Mouse (Mus musculus): Measurements from ENCODE around the gene Pde4a.
A peak's percentile ranks its signal among the peaks of the same experiment; 100 is the strongest.

Pde4a gene

DNA sequence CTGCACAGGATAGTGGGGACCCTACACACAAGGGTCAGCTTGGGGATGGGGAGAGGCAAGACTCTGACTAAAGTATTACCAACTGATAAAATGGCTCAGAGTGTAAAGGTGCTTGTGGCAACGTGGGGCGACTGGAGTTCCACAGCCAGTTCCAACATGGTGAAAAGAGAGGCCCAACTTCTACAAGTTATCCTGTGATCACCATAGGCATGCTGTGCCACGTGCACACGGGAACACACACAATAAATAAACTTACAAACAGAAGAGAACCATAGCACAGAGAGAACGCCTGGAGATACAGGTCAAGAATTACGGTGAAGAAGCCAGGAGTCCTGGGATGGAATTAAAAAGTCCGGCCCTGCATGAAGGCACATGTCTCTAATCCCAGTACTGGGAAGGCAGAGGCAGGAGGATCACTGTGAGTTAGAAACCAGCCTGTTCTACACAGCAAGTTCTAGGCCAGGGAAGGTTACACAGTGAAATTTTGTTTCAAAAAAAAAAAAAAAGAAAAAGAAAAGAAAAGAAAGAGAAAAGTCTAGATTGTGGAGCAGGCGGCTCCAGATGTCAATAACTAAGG lies 16.3 kb upstream of the Pde4a start:
- DNase-seq (ENCODE audit: low spot score in 2 of 2), result no peak

DNA sequence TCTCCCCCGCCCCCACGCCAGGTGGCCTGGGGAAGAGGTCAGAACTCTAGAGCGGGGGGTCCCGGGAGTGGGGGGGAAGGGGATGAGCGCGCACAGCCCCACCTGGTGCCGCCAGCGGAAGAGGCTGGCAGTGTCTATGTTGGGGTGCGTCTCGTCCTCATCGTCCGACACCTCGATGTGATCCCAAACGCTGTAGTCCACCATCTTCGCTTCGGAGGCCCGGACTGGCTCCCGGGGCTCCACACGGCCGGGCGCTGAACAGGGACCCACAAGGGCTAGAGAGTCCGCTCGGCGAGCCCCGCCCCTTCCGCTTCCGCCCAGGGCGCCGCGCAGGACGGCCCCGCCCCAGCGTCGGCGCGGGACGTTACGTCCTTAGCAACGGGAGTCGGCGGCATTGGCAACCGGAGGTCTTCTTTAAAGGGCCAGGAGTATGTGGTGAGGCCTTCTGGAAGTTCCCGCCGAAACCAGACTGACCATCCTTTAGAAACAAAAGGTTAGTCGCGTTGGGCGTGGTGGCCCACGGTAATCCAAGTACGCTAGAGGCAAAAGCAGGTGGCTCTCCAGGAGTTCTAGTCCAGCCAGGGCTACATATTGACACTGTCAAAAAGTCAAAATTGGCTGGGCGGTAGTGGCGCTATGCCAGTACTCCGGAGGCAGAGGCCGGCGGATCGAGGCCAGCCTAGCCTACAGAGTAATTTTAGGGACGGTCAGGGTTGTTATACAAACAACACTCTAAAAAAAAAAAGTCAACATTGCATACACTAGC lies 15.7 kb upstream of the Pde4a start, which contains the start of gene Cdc37:
Gene Cdc37, minus strand, starts transcription at position 329 of the 766 bp plus-strand sequence.
- DNase-seq (ENCODE audit: low spot score in 2 of 2), result peak; percentile 92 to 93

DNA sequence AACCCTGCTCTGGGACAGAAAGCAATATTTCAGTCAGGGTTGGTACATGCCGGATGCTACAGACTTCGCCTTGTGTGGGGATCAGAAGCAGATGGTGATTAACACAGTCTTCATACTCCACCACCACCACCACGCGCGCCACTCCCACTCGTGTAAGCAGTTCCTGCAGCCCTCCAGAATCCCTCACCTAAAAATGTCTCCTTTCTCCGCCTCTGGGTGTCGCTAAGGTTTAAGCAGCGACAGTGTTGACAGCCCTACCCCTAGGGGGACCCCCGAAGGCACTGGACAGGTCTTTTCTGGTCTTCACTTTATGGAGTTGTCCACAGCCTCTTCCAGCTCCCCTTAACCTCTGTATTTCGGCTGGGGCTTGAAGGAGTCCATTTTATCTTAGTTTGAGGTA lies 12.8 kb upstream of the Pde4a start:
- DNase-seq (ENCODE audit: low spot score in 2 of 2), result no peak

DNA sequence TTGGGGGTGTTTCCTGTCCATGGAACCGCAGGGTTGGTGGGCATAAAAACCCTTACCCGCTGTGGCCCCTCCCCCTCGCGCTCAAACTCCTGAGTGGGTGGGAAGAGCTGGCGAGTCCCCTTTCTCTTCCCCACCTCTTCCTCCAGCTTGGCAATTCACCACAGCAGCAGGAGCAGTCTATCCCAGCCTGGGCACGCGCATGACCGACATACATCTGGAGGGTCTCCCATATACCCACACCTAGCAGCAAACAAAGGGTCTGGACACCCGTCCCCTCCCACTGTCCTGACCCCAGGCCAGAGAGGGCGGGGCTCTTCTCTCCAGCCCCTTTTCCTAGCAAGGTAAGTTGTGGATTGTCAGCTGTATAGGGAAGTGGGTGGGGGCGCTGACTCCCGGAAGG lies 12.2 kb upstream of the Pde4a start:
- DNase-seq (ENCODE audit: low spot score in 2 of 2), result no peak

DNA sequence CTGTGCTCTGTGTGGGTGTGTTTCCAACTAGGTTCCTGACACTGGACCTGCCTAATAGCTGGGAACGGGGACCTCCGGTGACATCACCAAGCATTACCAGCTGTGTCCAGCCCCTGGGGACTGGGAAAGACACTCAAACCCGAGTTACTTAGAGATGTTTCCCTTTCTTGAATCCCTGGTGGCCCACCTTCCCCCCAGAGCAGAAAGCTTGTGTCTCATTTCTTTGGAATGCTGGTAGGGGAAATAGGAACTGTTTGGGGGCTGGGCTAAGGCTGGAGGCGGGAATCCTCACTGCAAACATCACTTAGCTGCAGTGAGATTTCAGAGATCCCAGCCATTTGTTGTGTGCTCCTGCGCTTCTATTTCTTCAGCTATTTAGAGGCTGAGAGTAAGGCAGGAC lies 11.7 kb upstream of the Pde4a start:
- peak in 1 of 2 experiments; percentile 21 for DNase-seq (ENCODE audit: low spot score in 2 of 2)

DNA sequence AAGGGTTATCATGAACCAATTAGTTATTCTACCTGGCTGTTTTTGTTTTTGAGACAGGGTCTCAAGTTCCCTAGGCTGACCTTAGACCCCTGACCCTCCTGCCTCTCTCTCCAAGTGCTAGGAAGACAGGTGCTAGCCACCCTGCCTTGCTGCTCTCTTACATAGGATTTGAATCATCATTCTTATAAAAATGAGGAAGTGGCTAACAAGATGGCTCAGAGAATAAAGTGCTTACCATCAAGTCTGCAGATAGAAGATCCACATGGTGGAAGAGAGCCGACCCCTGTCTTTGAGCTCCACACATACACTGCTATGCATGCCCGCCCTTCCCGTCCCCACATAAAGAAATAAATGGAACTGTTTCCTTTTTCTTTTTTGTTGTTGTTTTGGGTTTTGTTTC lies 10.7 kb upstream of the Pde4a start:
- no peak for DNase-seq (ENCODE audit: low spot score in 2 of 2)

DNA sequence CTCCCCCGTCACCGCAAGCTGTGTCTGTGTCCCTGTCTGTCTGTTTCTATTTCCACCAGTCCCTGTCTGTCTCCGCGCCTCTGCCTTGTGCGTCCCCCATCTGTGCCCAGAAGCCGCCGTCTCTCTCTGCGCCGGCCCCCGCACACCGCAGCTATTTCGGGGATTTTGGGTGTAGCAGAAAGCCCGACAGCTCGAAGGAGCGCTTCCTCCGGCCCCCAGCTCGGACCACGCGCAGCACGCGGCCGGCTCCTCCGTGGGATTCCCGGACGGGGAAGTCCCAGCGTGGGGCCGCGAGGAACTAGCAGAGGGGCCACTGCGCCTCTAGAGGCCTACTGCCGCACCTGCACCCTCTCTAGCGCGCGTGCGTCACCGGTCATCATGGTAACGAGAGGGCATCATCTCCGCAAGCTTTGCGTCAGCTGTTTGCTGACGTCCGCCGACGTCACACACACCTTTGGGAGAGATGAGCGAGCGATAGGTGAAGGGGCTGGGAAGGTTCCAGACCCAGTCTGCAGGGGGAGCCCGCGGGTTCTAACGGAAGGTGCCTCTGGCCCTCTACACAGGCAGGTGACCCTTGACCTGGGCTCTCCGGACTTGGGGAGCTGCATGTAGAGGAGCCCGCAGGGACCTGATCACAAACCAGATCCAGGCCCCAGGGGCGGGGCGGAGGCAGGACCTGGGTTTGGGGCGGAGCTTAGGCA lies 4.2 kb upstream of the Pde4a start:
- peak; percentile 83 to 84 for DNase-seq (ENCODE audit: low spot score in 2 of 2)

DNA sequence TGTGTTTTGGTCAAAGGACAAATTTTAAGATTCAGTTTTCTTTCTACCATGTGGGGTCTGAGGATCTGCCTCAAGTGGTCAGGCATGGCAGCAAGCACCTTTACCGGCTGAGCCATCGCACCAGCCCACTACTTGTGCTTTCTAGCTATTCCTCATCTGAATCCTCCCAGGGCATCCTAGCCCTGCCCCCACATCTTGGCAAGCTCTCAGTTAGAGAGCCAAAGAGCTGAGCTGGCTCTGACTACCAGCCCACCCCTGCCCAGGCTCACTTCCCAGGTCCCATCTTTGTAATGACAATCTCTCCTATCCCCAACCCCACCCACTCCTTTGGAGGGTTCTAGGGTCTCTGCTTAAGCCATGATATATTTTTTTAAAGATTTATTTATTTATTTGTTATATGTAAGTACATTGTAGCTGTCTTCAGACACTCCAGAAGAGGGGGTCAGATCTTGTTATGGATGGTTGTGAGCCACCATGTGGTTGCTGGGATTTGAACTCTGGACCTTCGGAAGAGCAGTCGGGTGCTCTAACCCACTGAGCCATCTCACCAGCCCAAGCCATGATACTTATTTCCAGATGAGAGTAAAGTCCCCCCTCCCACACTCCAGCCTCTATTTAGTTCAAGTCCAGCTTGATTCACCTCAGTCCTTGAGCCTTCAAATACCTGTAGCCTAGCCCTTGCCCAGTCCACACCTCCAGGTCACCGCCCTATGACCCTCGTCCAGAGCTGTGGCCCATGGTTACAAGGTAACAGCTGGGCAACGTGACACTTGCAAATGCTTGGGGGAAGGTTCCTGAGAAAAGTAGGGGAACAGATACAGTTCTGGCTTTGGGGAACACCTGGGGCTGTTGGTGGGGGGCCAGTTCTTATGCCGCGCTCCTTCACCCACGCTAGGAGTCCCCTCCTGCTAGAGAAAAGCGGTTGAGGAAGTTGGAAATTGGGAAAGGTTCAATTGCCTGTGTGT lies 2.1 kb upstream of the Pde4a start:
- DNase-seq (ENCODE audit: low spot score in 2 of 2), result no peak

DNA sequence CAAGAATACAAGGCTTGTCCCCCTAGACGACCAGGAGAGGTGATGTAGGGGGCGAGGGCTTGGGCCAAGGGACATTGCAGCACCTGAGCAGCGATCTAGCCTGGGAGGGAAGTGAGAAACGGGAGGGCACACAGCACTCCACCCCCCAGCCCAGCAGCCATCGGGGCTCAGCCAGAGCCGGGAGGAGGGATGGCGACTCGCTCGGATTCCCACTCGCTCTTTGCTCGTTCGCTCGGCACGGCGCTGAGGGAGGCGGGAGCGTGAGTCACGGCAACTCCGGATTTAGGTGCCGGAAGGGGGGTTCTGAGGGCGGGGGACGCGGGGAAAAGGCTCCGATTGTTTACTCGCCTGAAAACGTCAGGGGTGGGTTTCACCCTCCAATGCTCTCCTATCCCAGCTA lies 1.4 kb upstream of the Pde4a start:
- DNase-seq (ENCODE audit: low spot score in 2 of 2), result no peak

DNA sequence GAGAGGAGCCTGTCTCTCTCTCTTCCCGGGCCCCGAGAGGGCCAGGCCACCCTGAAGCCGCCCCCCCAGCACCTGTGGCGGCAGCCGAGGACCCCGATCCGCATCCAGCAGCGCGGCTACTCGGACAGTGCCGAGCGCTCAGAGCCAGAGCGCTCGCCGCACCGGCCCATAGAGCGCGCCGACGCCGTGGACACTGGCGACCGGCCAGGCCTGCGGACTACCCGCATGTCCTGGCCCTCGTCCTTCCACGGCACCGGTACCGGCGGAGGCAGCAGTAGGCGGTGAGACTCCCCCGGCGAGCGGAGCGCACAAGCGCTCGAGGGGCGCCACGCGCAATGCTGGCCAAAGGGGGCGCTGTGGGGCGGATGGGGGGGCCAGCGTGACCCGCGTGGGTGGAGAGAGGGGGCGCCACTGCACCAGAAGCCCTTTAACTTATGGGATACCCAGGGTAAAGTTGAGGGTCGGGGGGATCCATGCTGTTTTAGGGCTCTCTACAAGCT lies 488 bp downstream of the Pde4a start:
- peak; percentile 30 to 49 for DNase-seq (ENCODE audit: low spot score in 2 of 2)

DNA sequence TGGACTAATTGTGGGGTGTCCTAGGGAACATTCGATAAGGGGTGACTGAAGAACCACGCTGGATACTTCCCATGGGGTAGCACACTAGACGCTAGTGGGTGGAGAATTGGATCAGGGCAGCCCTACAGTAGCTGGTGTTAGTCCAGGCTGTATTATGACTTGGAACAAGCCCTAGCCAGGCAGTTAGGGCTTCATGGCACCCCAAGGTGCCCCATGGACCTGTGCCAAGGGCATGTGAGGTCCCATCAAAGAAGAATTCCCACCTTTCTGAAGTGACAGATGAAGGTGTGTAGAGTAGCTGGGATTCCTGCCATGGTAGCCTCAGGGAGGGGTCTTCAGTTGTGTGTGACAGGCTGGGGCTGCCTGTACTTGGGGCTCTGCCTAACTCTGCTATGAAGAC lies 1.0 kb downstream of the Pde4a start:
- DNase-seq (ENCODE audit: low spot score in 2 of 2), result no peak

DNA sequence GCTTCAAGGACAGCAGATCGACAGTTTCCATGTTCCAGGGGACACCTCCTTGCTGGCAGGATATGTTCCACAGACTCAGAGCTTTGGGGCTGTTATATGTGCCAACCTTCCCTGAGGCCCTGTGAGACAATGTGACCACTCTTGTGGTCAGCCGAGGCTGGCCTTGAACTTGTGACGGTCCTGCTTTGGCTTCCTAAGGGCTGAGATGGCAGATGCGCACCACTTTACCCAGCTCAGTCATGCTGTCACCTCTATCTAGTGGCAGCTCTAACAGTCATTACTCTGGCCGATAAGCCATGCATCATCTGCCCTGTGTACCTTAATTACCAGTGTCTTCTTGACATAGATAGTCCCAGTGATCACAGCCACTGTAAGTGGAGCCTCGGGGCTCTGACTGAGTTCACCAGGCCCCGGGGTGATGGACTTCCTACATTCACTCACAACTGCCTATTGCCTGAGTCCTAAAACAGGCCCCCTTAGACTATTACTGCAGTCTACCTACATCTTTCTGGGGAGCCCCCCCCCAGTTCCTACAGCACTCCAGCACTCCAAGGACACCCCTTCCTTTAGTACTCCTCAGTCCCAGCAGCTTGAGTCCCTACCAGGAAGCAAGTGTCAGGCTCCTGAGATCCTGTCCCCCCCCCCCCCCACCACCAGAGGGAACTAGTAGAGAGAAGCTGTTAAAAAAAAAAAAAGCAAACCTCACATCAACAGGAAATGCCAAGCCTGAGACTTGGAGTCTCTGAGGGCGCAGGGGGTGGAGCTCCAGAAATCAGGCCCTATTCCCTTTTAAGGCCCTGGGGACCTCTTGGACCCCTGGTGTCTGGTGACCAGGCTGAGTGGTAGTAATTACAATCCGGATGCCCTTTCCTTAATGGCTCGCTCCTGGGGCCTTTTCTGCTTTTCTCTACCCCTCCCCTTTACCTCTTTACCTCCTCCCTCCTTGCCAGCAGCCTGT lies 1.9 kb downstream of the Pde4a start:
- DNase-seq (ENCODE audit: low spot score in 2 of 2), result peak; percentile 57 to 66

DNA sequence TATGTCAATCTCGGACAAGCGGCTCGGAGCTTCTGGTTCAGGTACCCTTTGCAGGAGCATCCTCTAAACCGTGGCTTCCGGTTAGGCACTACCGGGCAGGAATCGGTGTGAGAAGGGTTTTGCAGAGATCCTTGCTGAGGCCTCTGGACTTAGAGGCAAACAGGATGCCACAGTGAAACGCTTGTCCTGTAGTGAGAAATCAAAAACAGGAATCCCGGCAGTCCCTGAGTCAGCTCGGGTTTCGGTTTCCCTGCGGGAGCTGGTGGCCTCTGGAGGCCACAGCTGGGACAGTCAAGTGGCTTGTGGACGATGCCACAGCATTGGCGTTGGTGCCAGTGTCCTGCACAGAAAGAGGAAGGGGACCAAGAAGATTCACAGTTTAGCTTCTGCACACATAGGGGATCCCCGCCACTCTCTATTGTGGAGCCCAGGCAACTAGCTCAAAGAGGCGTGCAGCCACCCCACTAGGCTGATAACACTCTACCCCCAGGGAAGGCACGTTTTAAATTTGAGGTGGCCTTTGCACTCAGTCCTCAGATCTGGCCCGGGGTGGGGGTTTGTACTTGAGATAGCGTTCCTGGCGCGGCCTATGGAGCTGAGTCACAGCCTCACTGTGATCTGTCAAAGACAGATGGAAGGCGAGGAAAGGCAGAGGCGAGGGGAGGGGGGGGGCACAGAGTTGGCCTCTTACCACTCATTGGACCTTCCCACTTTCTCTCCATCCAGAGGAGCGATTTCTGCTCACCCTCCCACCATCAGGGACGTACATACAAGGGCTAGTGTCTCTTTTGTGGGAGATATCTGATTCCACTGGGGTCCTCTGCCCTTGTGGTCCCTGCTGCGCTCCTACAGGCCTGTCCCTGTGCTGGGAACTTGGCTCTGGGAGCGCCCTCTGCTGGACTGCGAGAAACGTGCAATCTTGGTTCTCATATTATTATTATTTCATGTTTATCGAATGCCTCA lies 2.9 kb downstream of the Pde4a start:
- DNase-seq (ENCODE audit: low spot score in 2 of 2), result peak; percentile 76 to 78

DNA sequence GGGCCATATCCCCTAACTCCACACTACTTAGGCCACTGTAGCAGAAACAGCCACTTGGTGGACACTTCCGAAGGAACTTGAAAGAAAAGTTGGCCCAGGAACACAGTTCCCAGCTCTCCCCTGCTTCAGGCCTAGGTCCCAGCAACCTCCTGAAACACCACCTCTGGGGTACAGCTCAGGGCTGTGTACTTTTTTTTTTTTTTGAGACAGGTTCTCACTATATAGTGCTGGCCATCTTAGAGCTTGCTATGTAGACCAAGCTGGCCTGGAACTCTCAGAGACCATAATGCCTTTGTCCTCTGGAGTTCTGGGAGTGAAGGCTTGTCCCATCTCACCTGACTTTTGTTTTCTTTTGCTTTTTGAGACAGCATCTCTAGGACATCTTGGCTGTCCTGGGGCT lies 3.6 kb downstream of the Pde4a start:
- no peak for DNase-seq (ENCODE audit: low spot score in 2 of 2)

DNA sequence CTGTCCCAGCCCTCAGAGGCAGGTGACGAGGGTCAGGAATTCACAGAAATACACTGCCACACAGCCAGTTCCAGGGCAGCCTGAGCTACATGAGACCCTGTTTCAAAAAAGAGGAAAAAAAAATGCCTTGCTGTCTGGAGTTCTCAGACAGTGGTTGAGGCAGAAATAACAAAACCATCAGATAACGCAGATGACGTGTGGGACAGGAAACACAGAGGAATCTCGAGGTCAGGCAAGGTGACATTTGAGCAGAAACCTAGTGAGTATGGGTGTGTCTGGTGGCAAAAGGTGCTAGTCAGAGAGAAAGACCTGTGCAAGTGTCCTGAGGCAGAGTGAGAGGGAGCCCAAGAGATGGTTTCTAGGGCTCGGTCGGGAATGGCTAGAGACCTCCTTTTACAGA lies 6.8 kb downstream of the Pde4a start:
- no peak for DNase-seq (ENCODE audit: low spot score in 2 of 2)

DNA sequence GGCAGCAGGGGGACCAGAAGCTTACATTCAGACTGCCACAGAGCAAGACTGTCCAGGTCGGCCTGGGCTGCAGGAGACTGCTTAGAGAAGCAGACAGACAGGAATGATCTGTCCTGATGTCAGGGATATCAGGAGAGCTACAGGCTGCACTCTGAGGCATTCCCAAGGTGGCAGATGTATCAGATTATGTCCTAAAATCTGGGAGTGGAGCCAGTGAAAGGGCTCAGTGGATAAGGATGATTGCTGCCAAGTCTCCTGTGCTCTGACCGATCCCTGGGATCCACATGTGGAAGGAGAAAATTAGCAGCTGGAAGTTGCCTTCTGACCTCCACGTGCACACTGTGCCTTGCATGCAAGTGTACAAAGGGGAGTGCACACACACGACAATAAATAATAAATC lies 14.9 kb downstream of the Pde4a start:
- DNase-seq (ENCODE audit: low spot score in 2 of 2), result no peak

DNA sequence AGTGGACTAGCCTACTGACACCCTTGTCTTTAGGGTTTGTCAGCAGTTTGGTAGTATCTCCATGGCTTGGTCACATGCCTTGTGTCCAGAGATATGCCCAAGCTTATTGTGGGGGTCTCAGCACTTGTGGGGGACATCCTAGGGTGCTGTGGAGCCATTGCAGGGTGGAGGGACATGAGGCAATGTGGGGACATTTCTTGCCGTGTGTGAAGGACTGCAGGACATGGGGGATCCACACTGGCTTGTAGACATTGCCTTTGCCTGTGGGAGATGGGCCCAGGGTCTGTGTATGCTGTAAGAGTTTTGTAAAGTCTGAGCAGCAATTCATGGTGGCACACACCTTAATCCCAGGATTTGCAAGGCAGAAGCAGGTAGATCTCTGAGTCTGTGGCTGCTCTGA lies 15.3 kb downstream of the Pde4a start:
- no peak for DNase-seq (ENCODE audit: low spot score in 2 of 2)

DNA sequence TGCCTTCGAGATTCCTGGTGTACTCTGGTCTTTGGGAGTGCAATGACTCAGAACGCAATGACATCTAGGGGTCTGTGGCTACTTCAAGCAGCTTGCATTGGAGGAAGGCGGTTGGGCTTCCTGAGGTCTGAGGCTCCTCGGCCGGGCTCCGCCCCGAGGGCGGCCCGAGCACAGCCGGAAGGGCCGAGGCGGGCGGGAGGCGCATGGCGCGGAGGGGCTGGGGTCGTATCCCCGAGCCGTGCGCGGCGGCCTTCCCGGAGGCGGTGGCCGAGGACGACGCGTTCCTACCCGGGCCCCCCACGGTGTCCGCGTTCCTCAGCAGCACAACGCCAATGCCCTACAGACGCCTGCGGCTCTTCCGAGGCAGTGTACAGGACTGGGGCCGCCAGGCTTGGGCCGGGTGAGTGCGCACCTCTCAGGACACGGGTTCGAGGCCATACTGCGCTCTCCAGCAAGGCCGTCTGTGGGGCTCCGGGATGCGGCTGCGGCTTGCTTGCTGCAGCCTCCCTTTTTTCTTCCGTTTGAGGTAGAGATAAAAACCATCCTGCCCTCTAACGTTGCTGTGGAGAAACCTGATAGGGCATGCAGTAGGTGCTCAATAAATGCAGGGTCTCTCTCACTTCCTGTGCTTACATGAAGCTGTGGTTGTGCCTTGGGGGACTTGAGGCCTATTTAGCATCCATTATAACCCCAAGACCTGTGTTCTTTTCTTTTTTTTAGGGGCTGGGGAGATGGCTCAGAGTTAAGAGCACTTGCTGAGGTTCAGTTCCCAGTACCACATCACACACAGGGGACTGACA lies 16.1 kb downstream of the Pde4a start:
- peak; percentile 53 to 58 for DNase-seq (ENCODE audit: low spot score in 2 of 2)

Data from heart, adult 9 months (tissue).